Mouse (Mus musculus) neutrophil, adult 59 days (primary cell): ENCODE data around the gene Arhgap6. TPM values are rescaled to one million over a fixed set of nuclear protein-coding genes. Genes with fewer than 3 reads are reported as not detected.

Experiments
- total RNA-seq, 2 experiments: library from RNA; stranded (reverse); gene quantifications; 1 replicate in 1 of 2; 2 replicates in 1 of 2; pipeline ENCODE4 v1.2.4; 2023

Gene Arhgap6
- total RNA-seq, result 1 to 10 TPM; 1.3 to 1.5 TPM

GRCm38 (mm10) chrX:168794974-168795858 is at the start of gene Arhgap6:
Arhgap6 (plus strand) TSS chrX:168795099.

GRCm38 (mm10) chrX:169187100-169187499 is 392.2 kb downstream of the Arhgap6 start, which contains the start of gene Amelx:
Amelx (minus strand) TSS chrX:169187200.

GRCm38 (mm10) chrX:169319945-169320667 is 525.2 kb downstream of the Arhgap6 start, which contains the start of gene Hccs:
Hccs (minus strand) TSS chrX:169320372.

Other genes starting within 250 kb of the Arhgap6 start
- gene Frmpd4, start 217.9 kb upstream of the Arhgap6 start, total RNA-seq, result under 1 TPM in 1 of 2 experiments, not detected in 1; 0.07 TPM
- 10 to 100 TPM; 25.6 to 28.1 TPM for gene Msl3, start 121.2 kb upstream of the Arhgap6 start, total RNA-seq